Mouse (Mus musculus) neural tube, embryonic 11.5 days (tissue): Measurements from ENCODE around the gene Zbtb46. TPM values are rescaled to one million over a fixed set of nuclear protein-coding genes. Genes with fewer than 3 reads are reported as not detected.

ENCODE experiments used
- ATAC-seq: fragments of 200-750 bp; cut with Nextera tagmentation; 2 replicates; pipeline ENCODE4 v1.8.0; 2017; ENCODE audit warnings: moderate number of reproducible peaks, mild to moderate bottlenecking, moderate TSS enrichment, moderate library complexity; ENCODE audit not compliant: insufficient read depth, low FRiP score, low TSS enrichment
- DNase-seq: peaks from one replicate; pipeline ENCODE4 v3.0.0-alpha.2; 2015; ENCODE audit warnings: low spot score
- H3K27ac ChIP-seq: fragments of 300-500 bp; sonication (generic); 2 replicates; pipeline ENCODE4 v1.5.1; 2014; ENCODE audit warnings: low read depth, mild to moderate bottlenecking, low read length
- H3K27me3 ChIP-seq: fragments of 300-500 bp; sonication (generic); 2 replicates; pipeline ENCODE4 v1.6.1; 2014; ENCODE audit warnings: mild to moderate bottlenecking, low read length, mixed read lengths; ENCODE audit not compliant: control insufficient read depth, insufficient read depth
- H3K36me3 ChIP-seq: fragments of 300-500 bp; sonication (generic); 2 replicates; pipeline ENCODE4 v1.6.1; 2014; ENCODE audit warnings: mild to moderate bottlenecking, low read length, moderate library complexity, mixed read lengths; ENCODE audit not compliant: control insufficient read depth, insufficient read depth
- H3K4me1 ChIP-seq: fragments of 300-500 bp; sonication (generic); 2 replicates; pipeline ENCODE4 v1.6.1; 2014; ENCODE audit warnings: low read length, mixed read lengths; ENCODE audit not compliant: control insufficient read depth, insufficient read depth
- H3K4me2 ChIP-seq: fragments of 300-500 bp; sonication (generic); 2 replicates; pipeline ENCODE4 v1.6.1; 2014; ENCODE audit warnings: low read depth, mild to moderate bottlenecking, moderate library complexity
- H3K4me3 ChIP-seq: fragments of 300-500 bp; sonication (generic); 2 replicates; pipeline ENCODE4 v1.5.1; 2014; ENCODE audit warnings: low read depth, low read length
- H3K9ac ChIP-seq: fragments of 300-500 bp; sonication (generic); 2 replicates; pipeline ENCODE4 v1.6.1; 2014; ENCODE audit warnings: mild to moderate bottlenecking, low read length
- H3K9me3 ChIP-seq: fragments of 300-500 bp; sonication (generic); 2 replicates; pipeline ENCODE4 v1.6.1; 2016; ENCODE audit warnings: low read length; ENCODE audit not compliant: control insufficient read depth
- WGBS: fragments of 180-500 bp; shearing (Covaris S2); extraction: QIAGEN DNeasy Blood & Tissue Kit; methylation state at CpG from one replicate; pipeline ENCODE4 v1.1.7; 2014; 5-methylcytosine and 5-hydroxymethylcytosine counted together
- polyA plus RNA-seq: library from polyadenylated mRNA; unstranded; fragments of >200 nt; fragmentation: Nextera tagmentation; extraction: Ambion mirVana; gene quantifications from 2 replicates; pipeline ENCODE4 v1.2.1, GENCODE M21; 2014

Zbtb46 gene
- polyA plus RNA-seq, 1 experiment from 2014 or later, result 20.2 TPM

DNA sequence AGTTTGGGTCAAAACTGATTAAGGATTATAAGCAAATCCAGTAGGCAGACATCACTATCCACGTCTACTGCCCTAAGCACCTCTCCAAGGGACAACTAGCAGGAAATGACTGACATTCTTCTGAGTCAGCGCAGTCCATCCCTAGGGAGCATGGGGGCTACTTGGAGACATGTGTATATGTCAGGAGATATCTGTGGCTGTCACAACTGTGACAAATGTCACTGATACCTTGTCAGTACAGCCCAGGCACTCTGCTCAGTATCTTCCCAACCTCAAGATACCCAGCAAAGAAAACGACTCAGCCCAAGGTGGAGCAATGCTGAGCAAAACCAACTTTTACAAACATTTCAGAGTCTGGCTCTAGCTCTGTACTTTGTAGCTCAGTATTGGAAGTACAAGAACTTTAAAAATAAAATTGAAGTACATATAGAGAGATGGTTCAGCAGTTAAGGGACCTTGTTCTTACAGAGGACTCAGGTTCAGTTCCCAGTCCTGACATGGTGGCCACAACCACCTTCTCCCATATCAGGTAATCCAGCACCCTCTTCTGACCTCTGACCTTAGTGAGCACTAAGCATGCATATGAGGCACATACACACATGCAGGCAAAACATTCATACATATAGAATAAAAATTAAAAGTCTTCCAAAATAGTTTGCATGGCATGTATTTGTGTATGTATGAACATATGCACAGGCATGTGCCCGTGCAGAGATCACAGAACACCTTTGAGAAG, 38.2 kb downstream of the Zbtb46 start:
- WGBS, result 81% methylated on average over 4 of the region's 4 CpGs
- no peak for ATAC-seq

DNA sequence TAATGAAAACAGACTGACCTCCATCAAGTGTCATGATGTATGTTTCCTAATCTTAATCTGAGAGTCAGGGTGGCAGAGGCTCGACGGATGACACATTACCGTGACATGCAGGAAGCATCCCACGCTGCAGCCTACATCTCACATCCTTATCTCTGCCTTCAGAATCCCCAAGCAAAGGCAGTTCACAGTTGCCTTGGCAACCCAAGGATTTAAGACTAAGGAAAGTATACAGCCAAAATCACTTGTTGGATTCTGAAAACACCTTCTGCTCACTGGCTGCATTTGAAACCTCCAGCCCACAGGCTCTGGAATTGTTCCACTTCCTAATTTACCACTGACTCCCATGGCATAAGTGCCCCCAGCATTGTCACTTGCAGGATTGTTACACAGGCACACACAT, 38.8 kb downstream of the Zbtb46 start:
- WGBS, result 94% methylated on average over 4 of the region's 4 CpGs

More for the DNA sequence above, 38.2 kb downstream of the Zbtb46 start:
- H3K27me3 ChIP-seq, result no peaks in the 10 kb centered on the region
- H3K4me1 ChIP-seq, result no peaks in the 10 kb centered on the region
- H3K9ac ChIP-seq, result no peak overlapping the region
- no peak overlapping the region for H3K4me2 ChIP-seq
- no peak for DNase-seq
- no peak overlapping the region for H3K4me3 ChIP-seq
- H3K9me3 ChIP-seq, result no peaks in the 10 kb centered on the region
- peaks cover 3% of the 10 kb centered on the region; the same call in 1 of the 2 replicates for H3K36me3 ChIP-seq
- no peak overlapping the region for H3K27ac ChIP-seq

DNA sequence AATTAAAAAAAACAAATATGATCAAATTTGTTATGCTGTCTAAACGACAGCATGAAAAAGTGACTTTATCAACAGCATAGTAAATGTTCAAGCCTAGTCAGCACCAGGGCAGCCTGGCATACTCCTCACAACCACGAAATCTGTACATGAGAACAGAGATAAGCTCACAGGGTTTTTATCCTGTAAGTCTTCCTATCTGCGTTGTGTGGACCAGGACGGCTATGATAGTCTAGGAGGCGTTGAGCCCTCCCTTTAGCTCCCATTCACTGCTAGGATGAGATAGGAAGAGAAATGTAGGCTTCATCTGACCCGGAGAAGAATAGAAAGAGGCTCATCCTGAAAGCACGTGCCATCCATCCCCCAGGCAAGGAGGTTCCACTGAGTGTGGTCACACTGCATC, 39.9 kb downstream of the Zbtb46 start:
- WGBS, result 91% methylated on average over 7 of the region's 7 CpGs
- H3K27ac ChIP-seq, result no peak overlapping the region
- ATAC-seq, result no peak

More for the DNA sequence above, 38.8 kb downstream of the Zbtb46 start:
- H3K4me2 ChIP-seq, result no peak overlapping the region
- no peak overlapping the region for H3K4me3 ChIP-seq
- ATAC-seq, result no peak
- H3K36me3 ChIP-seq, result peaks cover 3% of the 10 kb centered on the region; the same call in 1 of the 2 replicates
- DNase-seq, result no peak
- H3K27me3 ChIP-seq, result no peaks in the 10 kb centered on the region
- H3K27ac ChIP-seq, result no peak overlapping the region
- no peaks in the 10 kb centered on the region for H3K4me1 ChIP-seq
- no peak overlapping the region for H3K9ac ChIP-seq
- H3K9me3 ChIP-seq, result no peaks in the 10 kb centered on the region

DNA sequence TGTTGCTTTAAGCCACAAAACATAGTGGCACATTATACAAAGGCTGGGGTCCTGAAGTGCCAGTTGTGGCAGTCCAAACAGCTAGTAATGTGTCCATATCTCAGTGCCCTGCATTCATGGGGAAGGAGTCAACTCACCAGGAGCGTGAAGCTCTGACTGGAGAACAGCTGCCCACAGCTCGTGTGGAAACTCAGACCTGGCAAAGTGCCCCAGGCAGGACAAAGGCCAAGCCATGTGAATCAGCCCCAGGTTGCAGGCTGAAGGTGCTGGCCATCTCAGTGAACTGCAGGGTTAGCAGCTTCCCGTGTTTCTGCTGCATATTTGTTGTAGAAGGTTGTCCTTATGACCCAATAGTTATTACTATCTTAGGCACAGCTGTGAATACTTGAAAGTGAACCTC, 43.3 kb downstream of the Zbtb46 start:
- H3K9me3 ChIP-seq, result no peaks in the 10 kb centered on the region
- ATAC-seq (no peak), DNase-seq (no peak)
- H3K4me2 ChIP-seq, result no peak overlapping the region
- no peak overlapping the region for H3K9ac ChIP-seq
- no peak overlapping the region for H3K27ac ChIP-seq
- H3K27me3 ChIP-seq, result no peaks in the 10 kb centered on the region
- H3K4me1 ChIP-seq, result no peaks in the 10 kb centered on the region
- no peaks in the 10 kb centered on the region for H3K36me3 ChIP-seq
- 76% methylated on average over 3 of the region's 3 CpGs for WGBS
- no peak overlapping the region for H3K4me3 ChIP-seq

More for the DNA sequence above, 39.9 kb downstream of the Zbtb46 start:
- H3K4me1 ChIP-seq, result no peaks in the 10 kb centered on the region
- H3K9me3 ChIP-seq, result no peaks in the 10 kb centered on the region
- DNase-seq, result no peak
- H3K4me3 ChIP-seq, result no peak overlapping the region
- peaks cover 3% of the 10 kb centered on the region; the same call in 1 of the 2 replicates for H3K36me3 ChIP-seq
- no peak overlapping the region for H3K4me2 ChIP-seq
- no peak overlapping the region for H3K9ac ChIP-seq
- no peaks in the 10 kb centered on the region for H3K27me3 ChIP-seq

DNA sequence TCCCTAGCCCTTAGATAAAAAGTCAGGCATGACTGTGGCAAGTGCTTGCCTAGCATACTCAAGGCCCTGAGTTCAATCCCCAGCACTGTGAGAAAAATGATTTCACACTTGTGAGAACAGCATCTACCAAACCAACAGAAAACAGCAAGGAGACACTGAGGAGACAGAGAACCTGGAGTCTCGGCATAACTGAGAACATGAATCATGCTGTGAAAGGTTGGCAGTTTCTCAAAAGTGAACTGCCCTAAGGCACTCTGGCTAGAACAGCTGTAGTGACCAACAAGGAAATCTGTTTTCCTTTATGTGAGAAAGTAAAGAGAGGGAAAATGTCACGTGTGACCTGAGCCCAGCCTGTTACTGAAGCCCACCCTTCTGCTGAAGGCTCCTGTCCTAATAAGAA, 46.1 kb downstream of the Zbtb46 start:
- no peak overlapping the region for H3K27ac ChIP-seq
- H3K9ac ChIP-seq, result no peak overlapping the region
- DNase-seq (no peak), ATAC-seq (no peak)
- H3K4me3 ChIP-seq, result no peak overlapping the region
- no peak overlapping the region for H3K4me2 ChIP-seq
- H3K27me3 ChIP-seq, result no peaks in the 10 kb centered on the region
- no peaks in the 10 kb centered on the region for H3K36me3 ChIP-seq
- no peaks in the 10 kb centered on the region for H3K9me3 ChIP-seq
- 49% methylated on average over 2 of the region's 2 CpGs for WGBS
- H3K4me1 ChIP-seq, result no peaks in the 10 kb centered on the region

DNA sequence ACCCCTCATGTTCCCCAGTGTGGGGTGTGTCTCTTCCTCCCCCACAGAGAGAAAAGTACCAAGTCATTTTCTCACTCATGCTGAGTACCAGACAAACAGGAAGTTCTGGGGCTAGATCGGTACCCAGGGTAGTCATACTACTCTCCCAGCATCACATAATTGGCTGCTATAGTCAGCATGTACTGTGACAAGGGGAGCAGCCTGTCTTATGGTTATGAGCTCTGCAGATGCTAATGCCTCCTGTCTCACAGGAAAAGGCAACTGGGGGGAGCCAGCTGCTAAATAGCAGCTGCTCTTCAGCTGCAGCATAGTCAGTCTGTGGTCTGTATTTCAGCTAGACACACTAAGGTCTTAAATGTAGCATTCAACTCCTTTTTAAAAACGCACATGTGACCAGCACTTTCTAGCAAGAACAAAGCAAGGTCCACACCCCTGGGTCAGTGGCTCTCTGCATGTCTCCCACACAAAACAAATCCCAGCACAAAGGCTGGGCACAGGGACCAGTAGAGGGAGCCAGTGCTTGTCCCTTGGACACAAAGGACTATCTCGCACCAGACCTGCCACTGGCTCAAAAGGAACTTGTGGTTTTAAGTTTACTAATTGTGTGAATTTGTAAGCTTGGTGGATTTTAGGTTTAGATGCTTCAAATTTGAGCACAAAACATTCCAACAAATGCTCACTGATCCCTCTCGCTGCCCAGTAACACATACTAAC, 48.3 kb downstream of the Zbtb46 start:
- Histone ChIP-seq H3K9me3 (no peaks in the 10 kb centered on the region), H3K27ac (peak overlapping the region; percentile 45; the same call in 1 of the 2 replicates), H3K4me3 (no peak overlapping the region), H3K4me1 (no peaks in the 10 kb centered on the region), H3K27me3 (no peaks in the 10 kb centered on the region), H3K4me2 (no peak overlapping the region), H3K36me3 (no peaks in the 10 kb centered on the region), H3K9ac (no peak overlapping the region)
- WGBS, result 50% methylated on average over 4 of the region's 4 CpGs
- DNase-seq (peak; percentile 75), ATAC-seq (no peak)

DNA sequence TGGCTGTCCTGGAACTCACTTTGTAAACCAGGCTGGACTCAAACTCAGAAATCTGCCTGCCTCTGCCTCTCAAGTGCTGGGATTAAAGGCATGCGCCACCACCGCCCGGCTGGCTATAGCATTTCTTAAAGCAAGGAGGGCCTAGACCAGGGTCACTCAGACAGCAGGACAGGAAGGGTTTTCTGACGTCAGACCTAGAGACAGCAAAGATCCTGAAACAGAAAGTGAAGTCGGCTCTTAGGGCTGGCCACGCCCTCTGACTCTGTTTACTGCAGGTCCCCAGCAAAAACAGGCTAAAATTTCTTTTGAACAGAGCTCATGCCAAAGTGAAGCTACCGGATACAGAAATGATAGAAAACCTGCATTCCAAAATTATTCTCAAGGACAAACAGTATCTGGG, 49.6 kb downstream of the Zbtb46 start:
- WGBS, result 80% methylated on average over 7 of the region's 7 CpGs
- H3K4me3 ChIP-seq, result no peak overlapping the region
- H3K4me1 ChIP-seq, result no peaks in the 10 kb centered on the region
- no peak for ATAC-seq
- no peaks in the 10 kb centered on the region for H3K36me3 ChIP-seq
- H3K27me3 ChIP-seq, result no peaks in the 10 kb centered on the region
- no peak for DNase-seq
- no peak overlapping the region for H3K27ac ChIP-seq
- no peak overlapping the region for H3K9ac ChIP-seq
- no peaks in the 10 kb centered on the region for H3K9me3 ChIP-seq
- H3K4me2 ChIP-seq, result no peak overlapping the region

DNA sequence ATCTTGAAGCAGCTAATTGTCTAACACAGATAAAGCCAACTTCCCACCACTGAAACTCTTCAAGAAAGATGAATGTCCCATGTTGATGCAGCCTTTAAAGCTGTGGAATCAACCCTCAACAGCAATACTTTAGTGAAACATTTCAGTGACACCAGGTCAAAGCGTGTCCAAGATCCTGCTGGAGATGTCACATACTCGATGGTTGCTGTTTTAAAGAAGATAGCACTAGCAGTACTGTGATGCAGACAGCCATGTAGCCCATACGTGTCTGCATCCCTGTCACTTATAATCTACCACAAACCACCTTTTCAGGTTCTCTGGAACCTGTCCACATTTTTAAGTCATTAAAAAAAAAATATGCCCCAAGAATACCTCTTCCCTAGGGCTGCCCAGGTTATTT, 55.5 kb downstream of the Zbtb46 start:
- Histone ChIP-seq H3K27ac (no peak overlapping the region), H3K9ac (no peak overlapping the region), H3K4me3 (no peak overlapping the region), H3K27me3 (no peaks in the 10 kb centered on the region), H3K9me3 (no peaks in the 10 kb centered on the region), H3K4me2 (no peak overlapping the region), H3K36me3 (no peaks in the 10 kb centered on the region), H3K4me1 (no peaks in the 10 kb centered on the region)
- 91% methylated on average over 3 of the region's 3 CpGs for WGBS
- no peak for ATAC-seq
- no peak for DNase-seq

DNA sequence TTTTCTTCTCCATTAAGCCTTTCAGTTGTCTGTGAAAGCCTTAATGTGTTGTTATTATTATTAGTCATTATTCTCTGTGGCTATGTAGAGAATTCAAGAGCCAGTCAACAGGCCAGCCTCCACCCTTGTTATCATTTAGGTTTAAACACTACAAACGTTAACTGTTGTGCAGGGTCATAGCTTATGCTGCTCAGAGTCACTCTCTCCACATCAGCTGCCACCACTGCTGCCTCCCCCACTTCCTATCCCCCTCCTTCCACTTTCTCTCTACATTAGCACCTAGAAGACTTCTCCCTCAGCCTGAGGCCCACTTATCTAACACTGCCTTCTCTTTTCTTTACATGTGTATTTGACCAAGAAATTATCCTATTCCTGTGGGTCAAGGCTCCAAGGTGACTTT, 57.7 kb downstream of the Zbtb46 start:
- WGBS, result 24% methylated on average over 1 of the region's 1 CpGs
- DNase-seq (no peak), ATAC-seq (no peak)
- Histone ChIP-seq H3K27ac (no peak overlapping the region), H3K36me3 (no peaks in the 10 kb centered on the region), H3K9ac (no peak overlapping the region), H3K9me3 (no peaks in the 10 kb centered on the region), H3K4me1 (no peaks in the 10 kb centered on the region), H3K4me3 (no peak overlapping the region), H3K27me3 (no peaks in the 10 kb centered on the region), H3K4me2 (no peak overlapping the region)
